Mouse (Mus musculus) olfactory bulb, adult 2 months (tissue): Measurements from ENCODE around the gene Rora.

Experiments used
- CTCF ChIP-seq: fragments of 200-500 bp; IDR thresholded peaks from 2 replicates; pipeline ENCODE4 v1.5.1; 2012; ENCODE audit warnings: low read depth, mild to moderate bottlenecking, low read length, moderate library complexity; ENCODE audit not compliant: insufficient read depth
- POLR2A ChIP-seq: fragments of 200-500 bp; IDR thresholded peaks from 2 replicates; pipeline ENCODE4 v1.6.1; 2012; ENCODE audit warnings: mild to moderate bottlenecking, low read depth, low read length, moderate library complexity; ENCODE audit not compliant: insufficient read depth

- TF ChIP-seq POLR2A, result no peak
- no peak for TF ChIP-seq CTCF
Measured at GRCm38 (mm10) chr9:68760329-68760728, 106.7 kb downstream of the Rora start.
